Mouse (Mus musculus) hindbrain, embryonic 11.5 days (tissue): ENCODE data around the gene Wfdc15a. TPM values are rescaled to one million over a fixed set of nuclear protein-coding genes. Genes with fewer than 3 reads are reported as not detected.

Source experiments
- ATAC-seq: fragments of 200-750 bp; cut with Nextera tagmentation; 2 replicates; pipeline ENCODE4 v1.8.0; 2017; ENCODE audit warnings: mild to moderate bottlenecking, moderate TSS enrichment, moderate library complexity; ENCODE audit not compliant: low FRiP score
- DNase-seq: peaks from one replicate; pipeline ENCODE4 v3.0.0-alpha.2; 2015; ENCODE audit warnings: low spot score
- H3K27ac ChIP-seq: fragments of 300-500 bp; sonication (generic); 2 replicates; pipeline ENCODE4 v1.5.1; 2014; ENCODE audit warnings: mild to moderate bottlenecking, low read depth, low read length
- H3K27me3 ChIP-seq: fragments of 300-500 bp; sonication (generic); 2 replicates; pipeline ENCODE4 v1.6.1; 2014; ENCODE audit warnings: mild to moderate bottlenecking, low read length, moderate library complexity, mixed read lengths; ENCODE audit not compliant: control insufficient read depth, insufficient read depth
- H3K36me3 ChIP-seq: fragments of 300-500 bp; sonication (generic); 2 replicates; pipeline ENCODE4 v1.6.1; 2014; ENCODE audit warnings: mild to moderate bottlenecking, low read length, moderate library complexity, mixed read lengths; ENCODE audit not compliant: control insufficient read depth, insufficient read depth
- H3K4me1 ChIP-seq: fragments of 300-500 bp; sonication (generic); replicated peaks from 2 replicates; pipeline ENCODE4 v1.6.1; 2014; ENCODE audit warnings: low read length, mixed read lengths; ENCODE audit not compliant: control insufficient read depth, insufficient read depth
- H3K4me2 ChIP-seq: fragments of 300-500 bp; sonication (generic); replicated peaks from 2 replicates; pipeline ENCODE4 v1.6.1; 2014; ENCODE audit warnings: mild to moderate bottlenecking, low read depth, low read length
- H3K4me3 ChIP-seq: fragments of 300-500 bp; sonication (generic); 2 replicates; pipeline ENCODE4 v1.5.1; 2014; ENCODE audit warnings: low read depth, low read length
- H3K9ac ChIP-seq: fragments of 300-500 bp; sonication (generic); 2 replicates; pipeline ENCODE4 v1.6.1; 2014; ENCODE audit warnings: low read depth, low read length
- H3K9me3 ChIP-seq: fragments of 300-500 bp; sonication (generic); 2 replicates; pipeline ENCODE4 v1.6.1; 2016; ENCODE audit warnings: low read length; ENCODE audit not compliant: control insufficient read depth
- WGBS: fragments of 180-500 bp; shearing (Covaris S2); extraction: QIAGEN DNeasy Blood & Tissue Kit; methylation state at CpG from one replicate; pipeline ENCODE4 v1.1.7; 2014; 5-methylcytosine and 5-hydroxymethylcytosine counted together
- polyA plus RNA-seq: library from polyadenylated mRNA; unstranded; fragments of >200 nt; fragmentation: Nextera tagmentation; extraction: Ambion mirVana; gene quantifications from 2 replicates; pipeline ENCODE4 v1.2.1, GENCODE M21; 2014

Gene Wfdc15a
- polyA plus RNA-seq, 1 experiment from 2014 or later: not detected

GRCm38 (mm10) chr2:164150086-164150760, 49.7 kb downstream of the Wfdc15a start:
- H3K9me3 ChIP-seq: no peaks in the 10 kb centered on the region
- ATAC-seq (no peak), DNase-seq (no peak)
- no peak overlapping the region for H3K9ac ChIP-seq
- no peaks in the 10 kb centered on the region for H3K4me1 ChIP-seq
- H3K4me3 ChIP-seq: no peak overlapping the region
- H3K27me3 ChIP-seq: no peaks in the 10 kb centered on the region
- H3K27ac ChIP-seq: no peak overlapping the region
- no peaks in the 10 kb centered on the region for H3K36me3 ChIP-seq
- H3K4me2 ChIP-seq: no peak overlapping the region
- 53% methylated on average over 14 of the region's 14 CpGs for WGBS

Other genes with a start within 250 kb of the Wfdc15a start
- 327 and 328 TPM in 2 replicates for gene Ywhab, start 205.2 kb downstream of the Wfdc15a start, polyA plus RNA-seq
- gene Pabpc1l, start 174.7 kb downstream of the Wfdc15a start, polyA plus RNA-seq: 0.62 and 1.2 TPM in 2 replicates
- gene Stk4, start 129.8 kb downstream of the Wfdc15a start, polyA plus RNA-seq: 32.7 and 41.1 TPM in 2 replicates
- 50.0 and 54.6 TPM in 2 replicates for gene Tomm34, start 129.0 kb downstream of the Wfdc15a start, polyA plus RNA-seq
- gene Kcns1, start 29.0 kb downstream of the Wfdc15a start, polyA plus RNA-seq: 0.28 TPM in 1 of 2 replicates, not detected in the other
- not detected in 2 replicates for gene Wfdc5, start 17.4 kb downstream of the Wfdc15a start, polyA plus RNA-seq
- gene Wfdc12, start 9.5 kb downstream of the Wfdc15a start, polyA plus RNA-seq: not detected in 2 replicates
- gene Wfdc15b, start 21.5 kb upstream of the Wfdc15a start, polyA plus RNA-seq: not detected in 2 replicates
- not detected in 2 replicates for gene Svs2, start 38.3 kb upstream of the Wfdc15a start, polyA plus RNA-seq
- gene Svs3b, start 56.5 kb upstream of the Wfdc15a start, polyA plus RNA-seq: not detected in 2 replicates
- not detected in 2 replicates for gene Svs4, start 78.3 kb upstream of the Wfdc15a start, polyA plus RNA-seq
- gene Svs3a, start 89.1 kb upstream of the Wfdc15a start, polyA plus RNA-seq: not detected in 2 replicates
- gene Svs6, start 116.6 kb upstream of the Wfdc15a start, polyA plus RNA-seq: not detected in 2 replicates
- gene Svs5, start 132.6 kb upstream of the Wfdc15a start, polyA plus RNA-seq: not detected in 2 replicates
- gene Slpi, start 189.0 kb upstream of the Wfdc15a start, polyA plus RNA-seq: 0.43 and 0.46 TPM in 2 replicates
- not detected in 2 replicates for gene Rbpjl, start 203.0 kb upstream of the Wfdc15a start, polyA plus RNA-seq
- 0.71 and 0.91 TPM in 2 replicates for gene Matn4, start 205.0 kb upstream of the Wfdc15a start, polyA plus RNA-seq
- 9.8 and 11.6 TPM in 2 replicates for gene Sdc4, start 243.8 kb upstream of the Wfdc15a start, polyA plus RNA-seq